Mouse (Mus musculus): Measurements from ENCODE around the gene Abcd3.

DNA sequence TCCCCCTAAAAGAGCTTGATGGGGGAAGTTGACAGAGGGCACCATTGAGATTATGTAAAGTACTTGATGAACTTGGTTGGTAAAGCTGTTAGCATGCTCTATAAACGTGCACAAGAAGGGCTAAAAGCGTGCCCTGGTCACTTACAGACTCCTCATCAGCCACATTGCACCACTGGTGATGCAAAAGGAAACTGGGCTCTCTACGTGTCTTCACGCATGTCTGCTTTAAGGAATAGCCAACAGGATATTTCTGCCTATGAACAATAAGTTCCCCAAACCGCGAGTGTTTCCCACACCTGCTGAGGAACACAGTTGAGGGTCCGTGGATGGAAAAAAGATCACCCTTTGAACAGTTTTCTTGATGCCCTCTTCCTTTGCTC, 93.4 kb downstream of the Abcd3 start:
- TF ChIP-seq POLR2A (IDR thresholded peaks at IDR 0.05; ENCODE audit: extremely low read depth, insufficient read depth, low read length) (no peak), CTCF (IDR thresholded peaks at IDR 0.05; ENCODE audit: low read depth, low read length) (no peak)
